Mouse (Mus musculus) cerebellum, adult 9-11 months (tissue): ENCODE results near the gene Rarres1.
A peak's percentile ranks its signal among the peaks of the same experiment; 100 is the strongest.

Source experiments
- DNase-seq: peaks from one replicate; pipeline ENCODE4 v3.0.0; 2022

Rarres1 gene

DNA sequence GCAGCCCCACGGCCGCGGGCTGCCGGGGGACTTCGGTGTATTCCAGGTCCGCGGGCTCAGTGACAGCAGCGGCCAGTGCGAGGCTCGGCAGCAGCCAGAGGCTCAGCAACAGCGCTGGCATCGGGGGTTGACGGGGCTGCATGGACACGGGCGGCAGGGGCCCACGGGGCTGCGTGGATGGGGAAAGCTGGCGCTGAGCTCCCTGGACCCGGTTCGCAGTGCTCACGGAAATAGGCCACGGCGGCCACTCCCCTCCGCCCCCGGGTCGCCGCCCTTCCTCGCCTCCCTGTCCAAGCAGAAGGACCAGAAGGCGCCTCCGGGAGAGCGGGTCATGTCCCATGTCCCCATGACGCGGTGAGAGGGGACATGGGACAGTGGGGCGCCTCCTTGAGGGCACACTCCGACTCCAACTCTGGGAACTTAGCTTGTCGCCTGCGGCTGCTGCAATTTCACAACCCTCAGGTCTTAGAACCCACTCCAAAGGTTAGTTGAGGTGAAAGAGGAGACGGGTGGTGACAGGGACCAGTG is at the start of gene Rarres1:
Rarres1 (minus strand) TSS at position 250 of the 528 bp plus-strand sequence.
- DNase-seq: no peak

DNA sequence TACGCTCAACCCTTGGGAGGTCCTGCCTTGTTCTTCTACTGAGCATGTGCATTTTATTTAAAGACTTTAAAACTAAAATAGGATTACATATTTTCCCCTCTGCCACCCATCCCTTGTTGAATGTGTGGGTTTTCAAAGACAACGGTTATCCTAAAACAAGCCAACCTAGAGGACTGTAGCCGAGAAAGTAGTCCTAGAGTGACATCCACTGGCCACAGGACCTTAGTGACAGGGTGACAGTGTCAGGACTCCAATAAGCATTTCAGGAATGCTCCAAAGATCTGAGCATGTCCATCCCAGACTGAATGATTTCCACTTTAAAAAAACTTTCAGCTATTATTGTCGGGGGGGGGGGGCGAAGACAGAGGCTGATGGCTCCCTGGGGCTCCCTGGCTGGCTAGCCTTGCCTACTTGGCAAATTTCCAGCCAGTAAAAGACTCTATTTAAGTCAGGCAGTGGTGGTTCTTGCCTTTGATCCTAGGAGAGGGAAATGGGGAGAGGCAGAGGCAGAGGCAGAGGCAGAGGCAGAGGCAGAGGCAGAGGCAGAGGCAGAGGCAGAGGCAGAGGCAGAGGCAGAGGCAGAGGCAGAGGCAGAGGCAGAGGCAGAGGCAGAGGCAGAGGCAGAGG is 49.5 kb upstream of the Rarres1 start:
- no peak for DNase-seq

DNA sequence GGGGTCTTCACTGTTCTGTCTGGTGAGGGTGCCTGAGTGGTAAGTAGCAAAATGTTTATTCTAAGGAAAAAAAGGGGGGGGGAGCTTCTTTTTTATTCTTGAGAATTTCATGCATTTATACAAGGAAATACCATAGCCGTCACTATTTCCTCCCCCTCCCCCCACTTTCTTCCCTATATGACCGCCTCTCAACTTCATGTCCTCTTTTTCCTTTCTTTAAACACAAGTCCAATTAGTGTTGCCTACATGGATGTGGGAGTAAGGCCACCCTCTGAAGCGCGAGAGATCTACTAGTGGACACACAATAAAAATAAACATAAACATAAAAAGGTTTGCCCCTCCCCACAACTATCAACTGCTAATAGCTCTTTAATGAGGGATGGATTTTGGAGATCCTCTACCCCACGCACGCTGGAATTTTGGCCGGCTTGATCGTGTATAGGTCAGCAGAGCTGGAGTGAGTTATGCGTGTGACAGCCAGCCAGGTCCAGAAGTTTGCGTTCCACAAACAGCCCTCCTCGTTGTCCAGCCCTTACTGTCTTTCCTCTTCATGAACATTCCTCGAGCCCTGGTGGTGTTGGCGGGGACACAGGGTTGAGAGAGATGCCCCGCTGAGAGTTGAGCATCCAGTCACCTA is 42.5 kb upstream of the Rarres1 start:
- no peak for DNase-seq

DNA sequence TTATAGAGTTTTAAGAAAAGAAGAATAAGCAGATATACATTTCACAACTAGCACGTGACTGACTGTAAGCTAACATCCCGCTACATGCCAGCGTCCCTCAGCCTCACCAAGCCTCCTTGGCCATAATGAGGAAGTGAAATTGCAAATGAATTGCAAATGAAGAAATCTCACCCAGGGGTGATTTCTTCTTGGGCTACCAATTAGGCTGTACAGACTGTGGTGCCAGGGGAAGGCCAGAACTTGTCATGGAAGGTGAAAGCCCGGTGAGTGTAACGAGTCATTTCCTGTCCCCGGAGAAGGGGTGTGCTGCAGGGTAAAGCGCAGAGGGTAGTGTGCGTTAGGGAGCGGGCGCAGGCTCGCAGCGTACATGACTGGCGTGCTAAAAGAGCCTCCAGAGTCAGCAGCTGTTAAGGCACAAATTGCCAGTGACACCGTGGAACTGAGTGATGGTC is 41.9 kb upstream of the Rarres1 start:
- no peak for DNase-seq

DNA sequence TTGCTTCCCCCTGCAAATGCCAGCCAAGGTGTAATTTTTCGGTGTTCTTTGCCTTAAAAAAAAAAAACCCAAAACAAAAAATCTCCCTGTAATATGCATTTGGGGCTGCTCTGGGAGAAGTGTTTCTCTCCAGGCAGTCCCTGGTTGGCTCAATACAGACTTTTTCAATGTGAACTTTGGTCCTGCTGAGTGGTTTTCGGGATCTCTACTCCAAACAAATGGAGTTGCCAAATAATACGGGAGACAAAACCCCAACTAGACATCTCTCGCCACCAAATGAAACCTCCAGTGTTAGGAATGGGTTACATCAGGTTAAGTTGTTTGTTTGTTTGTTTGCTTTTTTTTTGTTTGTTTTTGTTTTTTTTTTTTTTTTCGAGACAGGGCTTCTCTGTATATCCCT is 39.9 kb upstream of the Rarres1 start:
- no peak for DNase-seq

DNA sequence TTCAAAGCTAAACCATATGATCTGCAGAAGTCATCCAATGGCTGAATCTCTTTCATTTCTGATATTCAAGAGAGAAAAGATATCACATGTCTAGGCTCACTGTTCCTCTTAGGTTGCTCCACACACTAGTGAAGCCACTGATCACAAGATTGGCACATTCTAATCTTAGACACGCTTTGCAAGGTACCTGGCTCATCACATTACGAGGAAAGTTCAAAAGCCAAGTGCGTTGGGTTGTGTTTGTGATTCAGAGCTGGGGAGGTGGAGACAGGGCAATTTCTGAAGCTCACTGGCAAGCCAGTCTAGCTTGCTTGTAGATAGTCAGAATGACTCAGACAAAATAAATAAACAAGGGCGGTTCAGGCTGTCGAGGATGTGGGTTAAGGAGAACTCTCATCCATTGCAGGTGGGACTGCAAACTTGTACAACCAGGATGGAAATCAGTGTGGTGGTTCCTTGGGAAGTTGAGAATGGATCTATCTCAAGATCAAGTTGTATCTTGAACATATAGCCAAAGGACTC is 38.7 kb upstream of the Rarres1 start:
- DNase-seq: no peak

DNA sequence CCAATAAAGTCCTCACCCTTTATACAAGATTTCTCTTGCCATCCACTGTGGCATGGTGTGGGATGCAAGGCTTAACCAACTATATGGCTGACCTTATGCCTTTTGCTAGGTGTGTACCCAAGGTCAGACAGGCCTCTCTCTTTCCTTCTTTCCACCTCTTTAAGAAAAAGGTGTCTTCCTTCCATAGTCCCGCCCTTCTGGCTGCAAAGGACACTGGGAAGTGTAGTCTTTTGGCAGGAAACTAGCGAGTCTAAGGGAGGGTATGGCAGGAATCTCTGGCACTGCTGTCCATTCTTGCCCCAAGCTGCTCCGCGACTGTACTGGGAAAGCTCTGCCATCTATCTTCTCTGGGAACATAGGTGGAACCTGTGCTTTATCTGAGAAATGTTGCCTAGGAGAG is 38.0 kb upstream of the Rarres1 start:
- peak; percentile 10 for DNase-seq

DNA sequence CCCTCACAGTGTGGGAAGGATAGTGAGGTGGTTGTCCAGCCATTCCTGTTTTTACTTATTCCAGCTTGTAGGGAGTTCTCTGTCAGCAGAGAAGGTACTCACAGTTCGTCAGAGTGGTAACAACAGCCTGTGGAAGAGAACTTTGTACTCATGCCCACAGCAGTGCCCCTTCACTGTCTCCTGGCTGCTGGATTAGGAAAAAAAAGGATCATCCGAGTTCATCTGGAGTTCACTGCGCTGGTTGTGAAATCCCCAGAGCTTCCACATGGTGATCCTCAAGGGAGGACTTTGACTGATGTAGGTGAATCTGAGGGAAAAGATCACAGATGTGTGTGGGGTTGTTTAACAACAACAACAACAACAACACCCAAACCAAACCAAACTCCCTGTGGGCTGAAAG is 35.9 kb upstream of the Rarres1 start:
- DNase-seq: no peak

DNA sequence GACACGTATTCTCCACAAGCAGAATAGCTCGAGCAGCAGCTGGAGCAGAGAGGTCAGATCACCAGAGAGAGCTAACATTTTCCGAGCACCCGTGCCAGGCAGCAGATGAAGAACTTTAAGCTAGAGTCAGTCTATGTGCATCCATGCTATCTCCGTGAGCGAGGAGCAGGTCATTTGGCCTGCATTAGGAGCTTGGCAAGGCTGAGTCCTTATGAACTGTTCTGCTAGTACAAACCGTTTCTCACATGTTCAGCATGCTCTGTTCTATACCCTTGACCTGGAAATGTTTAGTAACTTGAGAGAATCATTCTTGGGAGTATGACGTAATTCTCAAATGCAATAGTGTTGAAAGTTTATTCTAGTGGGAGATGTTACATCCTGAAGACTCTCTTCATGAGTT is 28.3 kb upstream of the Rarres1 start:
- DNase-seq: no peak

DNA sequence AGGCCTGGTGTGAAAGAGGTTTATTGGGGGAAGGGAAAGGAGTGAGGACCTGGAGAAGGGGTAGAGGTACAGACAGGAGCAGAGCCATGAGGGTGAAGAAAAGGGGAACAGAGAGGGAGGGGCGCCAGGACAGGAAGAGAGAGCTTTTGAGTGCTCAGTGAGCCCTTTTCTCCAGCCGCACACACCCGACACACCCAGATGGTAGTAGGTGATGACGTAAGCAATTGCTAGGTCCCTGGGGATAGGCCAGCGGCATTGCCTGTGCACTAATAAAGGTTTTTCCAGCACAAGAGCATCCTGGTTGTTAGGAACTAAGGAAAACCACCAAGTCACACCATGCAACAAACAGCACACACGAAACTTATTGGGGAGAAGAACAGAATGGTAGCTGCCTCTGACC is 9.4 kb upstream of the Rarres1 start:
- no peak for DNase-seq

DNA sequence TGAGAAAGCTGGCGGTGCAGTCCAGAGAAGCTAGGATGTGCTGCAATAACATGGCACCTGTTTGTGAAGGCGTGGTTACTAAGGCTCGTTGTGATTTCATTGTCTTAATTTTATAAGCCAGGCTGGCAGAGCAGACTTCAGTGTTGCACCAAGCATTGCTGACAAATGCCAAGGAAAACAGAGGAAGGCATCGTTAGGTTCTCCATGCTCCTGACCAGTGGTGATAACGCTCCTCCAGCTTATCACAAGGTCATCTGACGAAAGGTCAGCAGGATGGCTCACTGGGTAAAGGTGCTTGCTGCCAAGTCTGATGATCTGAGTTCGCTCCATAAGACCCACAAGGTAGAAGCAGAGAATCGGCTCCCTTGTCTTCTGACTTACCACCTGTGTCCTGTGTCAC is 7.4 kb upstream of the Rarres1 start:
- no peak for DNase-seq

DNA sequence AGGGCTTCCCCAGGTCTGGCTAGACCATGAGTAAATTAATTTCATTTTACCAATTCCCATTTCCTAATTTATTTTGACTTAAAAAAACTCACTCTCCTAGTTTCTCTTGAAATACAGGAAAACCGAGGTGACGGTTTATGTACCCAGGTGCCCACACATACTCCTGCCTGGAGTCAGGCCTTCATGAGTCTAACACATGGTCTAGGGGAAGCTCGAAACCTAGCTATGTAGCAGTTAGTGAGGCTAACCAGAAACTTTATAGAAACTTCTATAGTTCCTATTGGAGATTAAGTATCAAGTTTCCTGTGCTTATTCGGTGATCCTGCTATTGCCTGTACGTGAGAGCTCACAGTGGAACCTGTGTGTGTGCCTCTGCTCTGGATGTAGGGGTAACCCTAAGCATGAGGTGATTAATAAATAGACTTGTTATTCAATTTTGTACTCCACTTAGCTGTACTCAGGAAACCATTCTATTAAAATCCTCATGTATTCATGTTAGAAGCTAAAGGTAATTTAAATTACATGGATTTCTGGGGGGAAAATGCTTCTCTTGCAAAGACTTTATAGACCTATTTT is 5.3 kb upstream of the Rarres1 start:
- DNase-seq: no peak

DNA sequence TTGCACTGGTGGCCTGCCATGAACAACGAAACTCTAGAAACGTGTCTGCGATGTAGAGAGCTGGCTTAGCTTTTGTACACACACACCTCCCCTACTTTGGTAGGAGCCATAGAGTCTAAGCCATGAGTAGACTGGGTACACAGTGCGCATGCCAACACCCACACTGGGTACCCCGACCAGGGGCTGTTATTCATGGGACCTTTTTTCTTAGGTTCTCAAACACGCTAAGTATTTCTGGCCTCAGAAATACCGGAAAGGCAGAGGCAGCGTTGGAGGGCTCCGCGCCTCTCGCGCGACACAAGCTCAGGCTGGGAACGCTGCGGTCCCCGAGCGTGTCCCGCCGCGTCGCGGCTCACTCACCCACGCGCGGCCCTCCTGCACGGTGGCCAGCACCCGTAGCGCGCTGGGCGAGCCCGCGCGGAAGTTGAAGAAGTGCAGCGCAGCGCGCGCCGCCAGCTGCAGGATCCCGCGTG is 486 bp downstream of the Rarres1 start:
- DNase-seq: no peak

DNA sequence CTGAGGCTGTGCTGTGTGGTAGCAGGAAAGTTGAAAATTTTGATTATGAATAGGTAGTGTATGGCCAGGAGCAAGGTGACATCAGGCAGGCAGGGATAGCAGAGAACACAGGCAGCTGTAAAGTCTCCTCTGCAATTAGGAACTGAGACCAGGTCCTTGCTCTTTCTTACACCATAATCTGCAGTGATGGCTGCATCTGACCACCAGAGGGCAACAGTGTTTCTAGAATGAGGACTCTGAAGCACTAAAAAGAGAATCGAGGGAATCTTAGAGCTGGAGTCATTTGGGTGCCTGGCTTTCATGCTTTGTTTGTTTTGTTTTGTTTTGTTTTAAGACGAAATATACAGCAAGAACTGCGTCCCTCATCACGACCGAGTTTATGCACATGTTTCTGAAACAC is 2.5 kb downstream of the Rarres1 start:
- peak; percentile 50 for DNase-seq

DNA sequence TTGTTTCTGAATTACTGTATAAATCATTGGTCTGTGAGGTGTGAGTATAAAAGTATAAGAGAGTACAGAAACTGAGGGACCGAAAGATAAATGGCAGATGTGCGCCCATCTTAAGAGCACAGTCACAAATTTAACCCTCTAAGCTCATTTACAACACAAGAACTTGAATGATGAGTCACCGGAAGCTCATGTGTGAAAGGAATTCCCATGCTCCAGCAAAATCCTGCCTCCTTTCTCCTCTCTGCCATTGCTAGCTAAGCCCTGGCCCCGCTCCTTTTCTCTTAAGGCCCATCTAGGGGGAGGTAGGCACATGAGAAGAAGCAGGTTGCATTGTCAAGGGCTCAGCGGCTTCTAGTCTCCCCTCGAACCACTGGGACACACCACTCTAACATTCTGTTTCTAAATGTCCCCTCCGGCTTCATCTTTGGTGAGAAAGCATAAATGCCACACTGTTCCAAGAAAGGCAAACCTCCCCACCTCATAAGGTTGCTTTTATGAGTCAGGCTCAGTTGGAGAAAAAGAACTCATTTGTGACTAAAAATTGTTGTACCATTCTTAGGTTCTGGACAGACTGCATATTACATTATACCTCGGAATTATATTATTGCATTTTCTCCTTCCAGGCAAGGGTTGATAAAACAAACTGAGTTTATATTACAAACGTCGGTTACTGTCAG is 7.0 kb downstream of the Rarres1 start:
- no peak for DNase-seq

DNA sequence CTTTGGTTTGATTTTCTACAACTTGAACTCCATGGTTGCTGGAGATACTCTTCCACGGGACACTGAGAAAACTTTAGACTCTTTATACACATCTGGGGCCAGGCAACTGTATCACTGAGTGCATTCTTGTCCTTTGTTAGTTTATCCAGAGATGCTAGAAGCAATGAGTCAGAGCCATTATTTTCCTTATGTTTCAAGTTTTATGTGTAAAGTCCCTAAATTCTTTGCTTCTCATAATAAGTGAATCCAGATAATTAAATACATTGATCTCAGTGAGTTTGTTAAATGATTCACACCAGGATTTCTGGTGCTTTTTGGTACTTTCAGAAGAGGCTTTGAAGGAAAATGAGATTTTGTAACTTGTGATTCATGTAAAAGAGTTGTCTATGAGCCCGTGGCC is 10.0 kb downstream of the Rarres1 start:
- DNase-seq: no peak

DNA sequence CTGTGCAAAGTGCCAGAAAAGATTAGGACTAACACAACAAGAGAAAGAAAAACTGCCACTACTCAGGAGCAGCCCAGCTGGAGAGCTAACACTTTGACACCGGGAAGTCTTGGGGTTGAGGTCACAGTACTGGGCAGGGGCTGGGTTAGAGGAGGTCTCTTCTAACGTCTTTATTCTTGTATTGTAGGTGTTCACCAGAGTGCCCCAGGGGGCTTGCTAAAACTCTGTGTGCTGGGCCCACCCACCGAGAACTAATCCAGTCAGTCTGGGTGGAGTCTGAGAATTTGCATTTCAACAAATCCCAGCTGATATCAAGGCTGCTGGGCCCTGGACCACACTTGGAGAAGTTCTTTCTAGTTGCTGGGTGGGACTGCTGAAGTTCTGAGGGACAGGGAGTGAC is 11.4 kb downstream of the Rarres1 start:
- no peak for DNase-seq

DNA sequence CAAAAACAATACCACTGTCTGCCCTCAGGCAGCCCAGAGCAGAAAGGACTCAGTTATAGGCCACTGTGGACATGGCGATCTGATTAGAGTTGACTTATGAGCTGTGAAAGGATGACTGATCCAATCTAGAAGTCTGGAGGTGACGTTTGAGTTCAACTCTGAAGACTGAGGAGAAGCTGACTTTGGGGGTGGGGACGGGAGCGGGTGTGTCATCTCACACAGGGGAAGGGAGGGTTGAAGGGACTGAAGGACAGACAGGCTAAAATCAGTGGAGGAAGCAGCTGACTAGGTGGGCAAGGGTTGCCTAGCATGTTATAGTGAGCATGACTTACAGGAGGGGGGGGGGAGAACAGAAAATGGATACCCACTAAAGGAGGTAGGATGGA is 15.9 kb downstream of the Rarres1 start:
- DNase-seq: no peak

DNA sequence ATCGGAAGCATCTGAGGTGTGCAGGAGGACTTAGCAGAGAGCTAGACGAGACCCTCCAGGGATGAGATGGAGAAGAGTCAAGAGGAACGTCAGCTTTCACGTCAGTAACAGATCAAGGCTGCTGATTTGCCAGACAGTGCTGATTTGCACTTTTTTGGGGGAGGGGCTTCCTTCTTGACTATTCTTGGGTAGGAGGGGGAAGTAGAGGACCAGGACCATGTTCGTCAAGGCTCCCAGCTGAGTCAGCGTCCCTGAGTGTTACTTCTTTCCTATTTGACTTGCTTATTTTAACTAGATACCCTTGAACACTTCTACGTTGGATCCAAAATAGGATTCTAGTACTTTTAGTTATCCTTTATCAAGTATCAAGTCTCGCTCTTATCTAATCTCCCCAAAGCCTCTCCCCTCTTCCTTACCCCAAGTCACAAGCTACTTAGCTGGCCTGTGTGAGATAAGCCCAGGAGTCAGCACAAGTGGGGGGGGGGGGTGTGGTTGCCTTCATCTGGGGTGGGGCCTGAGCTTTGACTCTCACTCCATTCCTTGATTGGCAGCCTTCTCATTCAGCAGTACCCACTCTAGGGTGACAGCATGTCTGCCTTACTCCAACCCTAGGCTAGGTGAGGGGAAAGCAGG is 16.4 kb downstream of the Rarres1 start:
- no peak for DNase-seq

DNA sequence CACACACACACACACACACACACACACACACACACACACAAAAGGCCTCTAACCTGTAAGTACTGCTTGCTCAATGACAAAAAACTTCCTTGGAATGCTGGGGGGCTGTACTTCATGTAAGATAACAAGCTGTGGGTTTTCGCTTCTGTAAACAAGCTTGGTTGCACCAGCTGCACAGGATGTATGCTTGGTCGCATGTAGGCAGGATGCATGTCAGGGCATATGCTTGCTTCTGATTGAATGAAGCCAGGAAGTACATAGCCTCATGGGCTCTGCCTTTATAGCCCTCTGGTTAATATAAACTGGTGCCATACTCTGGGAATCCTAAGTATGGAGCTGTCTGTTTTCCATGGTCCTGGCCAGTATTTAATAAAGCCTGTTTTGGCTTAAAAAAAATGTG is 17.3 kb downstream of the Rarres1 start:
- DNase-seq: no peak

DNA sequence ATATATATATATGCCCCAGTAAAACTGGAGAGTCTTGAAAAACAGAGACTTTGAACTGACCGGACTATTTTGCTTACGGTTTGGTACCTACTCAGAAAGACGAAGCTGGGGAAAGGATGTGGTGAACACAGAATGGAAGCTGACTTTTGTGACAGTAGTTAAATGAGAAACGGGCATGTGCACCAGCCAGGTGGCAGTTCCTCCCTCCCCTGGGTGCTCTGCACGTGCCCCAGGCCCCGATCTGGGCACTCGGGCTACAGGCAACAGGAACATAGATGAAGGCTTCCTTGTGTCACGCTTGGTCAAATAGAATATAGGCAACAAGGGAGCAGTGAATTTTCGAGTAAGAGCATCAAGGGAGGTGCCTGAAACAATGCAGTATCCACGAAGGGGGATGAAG is 19.0 kb downstream of the Rarres1 start:
- no peak for DNase-seq

DNA sequence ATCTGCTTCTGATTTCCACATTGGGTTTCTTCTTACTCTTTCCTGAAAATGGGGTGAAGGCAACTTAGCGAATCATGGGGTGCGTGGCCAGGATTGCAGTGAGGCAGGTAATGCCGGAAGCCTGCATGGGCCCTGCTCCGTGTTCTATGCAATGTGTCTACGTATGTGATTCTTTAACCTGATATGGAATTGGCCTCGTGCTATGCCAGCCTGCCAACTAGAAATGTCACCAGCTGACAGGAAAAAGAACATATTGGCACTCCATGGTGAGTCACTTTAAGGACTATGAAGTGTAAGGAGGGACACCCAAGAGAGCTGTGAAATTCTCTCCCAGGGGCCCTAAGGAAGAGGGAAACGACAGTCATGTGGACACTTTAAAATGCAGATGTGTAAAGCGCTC is 22.2 kb downstream of the Rarres1 start:
- DNase-seq: no peak
